In the genomic region with DNA sequence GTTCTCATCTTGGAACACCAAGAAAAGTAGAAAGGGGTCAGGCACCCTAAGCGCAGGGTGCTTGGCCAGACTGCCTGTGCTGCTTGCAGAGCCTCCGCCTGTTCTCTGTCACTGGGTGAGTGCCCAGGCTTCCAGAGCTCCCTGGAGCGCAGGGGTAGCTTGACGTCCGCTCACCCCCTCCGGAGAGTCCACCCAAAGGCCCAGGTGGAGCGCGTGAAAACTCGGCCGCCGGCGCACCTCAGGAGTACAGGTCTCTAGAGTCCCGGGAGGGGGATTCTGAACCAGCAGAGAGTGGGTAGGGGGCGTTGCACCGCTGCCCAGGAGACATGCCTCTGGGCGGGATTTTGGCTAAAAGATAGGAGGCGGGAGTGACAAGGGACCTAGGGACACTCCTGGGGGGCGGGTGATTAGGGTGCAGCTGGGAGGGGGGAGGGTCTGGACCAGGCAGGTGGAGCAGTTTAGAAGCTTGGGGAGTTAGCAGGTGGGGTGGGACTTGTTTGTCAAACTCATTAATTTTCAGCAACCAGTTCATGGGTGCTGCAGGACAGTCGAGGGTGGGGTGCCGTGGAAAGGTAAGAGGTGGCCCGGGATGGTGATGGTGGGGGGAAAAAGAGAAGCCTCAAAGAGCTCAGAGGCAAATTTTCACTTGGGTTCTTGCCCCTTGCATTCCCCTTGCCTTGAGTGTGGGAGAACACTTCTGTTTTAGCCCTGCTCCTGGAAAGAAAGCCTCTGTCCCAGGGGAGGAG, we compare ENCODE assay signal across 8 mouse cellular contexts. TPM values are rescaled to one million over a fixed set of nuclear protein-coding genes. Genes with fewer than 3 reads are reported as not detected.
A peak's percentile ranks its signal among the peaks of the same experiment; 100 is the strongest.
DNase-seq lines count a peak whose midpoint lies in the region; ATAC-seq lines count a peak whose summit lies in the region.

No protein-coding gene starts in this region.

- 2% methylated on average over 21 of the region's 21 CpGs for WGBS in intestine, embryonic 15.5 days
- WGBS in liver, embryonic 15.5 days (ENCODE audit: insufficient replicate concordance) = 4% methylated on average over 21 of the region's 21 CpGs

- H3K4me1 ChIP-seq in intestine, embryonic 15.5 days (replicated peaks) = peaks cover 23% of the 10 kb centered on the region
- no peaks in the 10 kb centered on the region for H3K4me1 ChIP-seq in liver, embryonic 15.5 days (replicated peaks)

- H3K9me3 ChIP-seq in intestine, embryonic 15.5 days = no peaks in the 10 kb centered on the region
- H3K9me3 ChIP-seq in liver, embryonic 15.5 days (replicated peaks) = no peaks in the 10 kb centered on the region

- peak overlapping the region; percentile 30 for H3K9ac ChIP-seq in intestine, embryonic 15.5 days
- H3K9ac ChIP-seq in liver, embryonic 15.5 days = no peak overlapping the region

- DNase-seq in embryo, embryonic 10.5 days (ENCODE audit: low spot score) = peak; percentile 23
- no peak for DNase-seq in embryo, embryonic 9.5 days (ENCODE audit: extremely low spot score)
- peak; percentile 62 for DNase-seq in brain, adult 2 months (ENCODE audit: low read depth, low spot score)
- peak; percentile 42 for DNase-seq in right cerebral cortex, postnatal 4 days
- DNase-seq in urinary bladder, adult 2 months (ENCODE audit: low spot score) = no peak

- H3K4me3 ChIP-seq in intestine, embryonic 15.5 days (replicated peaks) = peak overlapping the region; percentile 39
- H3K4me3 ChIP-seq in liver, embryonic 15.5 days (replicated peaks) = no peak overlapping the region

- H3K27me3 ChIP-seq in intestine, embryonic 15.5 days (replicated peaks) = peaks cover 21% of the 10 kb centered on the region
- peaks cover 32% of the 10 kb centered on the region for H3K27me3 ChIP-seq in liver, embryonic 15.5 days

- H3K4me2 ChIP-seq in intestine, embryonic 15.5 days (replicated peaks) = peak overlapping the region; percentile 92
- H3K4me2 ChIP-seq in liver, embryonic 15.5 days = peak overlapping the region; percentile 25

- H3K27ac ChIP-seq in intestine, embryonic 15.5 days = no peak overlapping the region
- H3K27ac ChIP-seq in liver, embryonic 15.5 days (replicated peaks) = no peak overlapping the region

- ATAC-seq in frontal cortex, adult (ENCODE audit: low TSS enrichment) = peak; percentile 48
- ATAC-seq in intestine, embryonic 15.5 days = peak; percentile 67
- ATAC-seq in liver, embryonic 15.5 days (ENCODE audit: insufficient read depth) = no peak

- H3K36me3 ChIP-seq in intestine, embryonic 15.5 days = no peaks in the 10 kb centered on the region
- H3K36me3 ChIP-seq in liver, embryonic 15.5 days (replicated peaks) = no peaks in the 10 kb centered on the region

RNA-seq across cellular contexts. Expression of gene Kcnj3, which starts 0.7 kb away (rescaled TPM):
- polyA plus RNA-seq in intestine, embryonic 15.5 days (2015; fragmentation: Nextera tagmentation; extraction: Ambion mirVana) = 0.15 and 0.20 TPM in 2 replicates
- not detected in 2 replicates for polyA plus RNA-seq in liver, embryonic 15.5 days (2015; fragmentation: Nextera tagmentation; extraction: Ambion mirVana)
- 0.01 TPM in 1 of 2 replicates, not detected in the other for polyA plus RNA-seq in urinary bladder, adult 2 months (2012; rRNA removed)

Comparison
In these comparisons a context has a peak if more than half of its experiments do, and no peak if none do; other contexts are left out.
1. DNase-seq: peak in embryo, embryonic 10.5 days (single experiment), brain, adult 2 months (single experiment) and right cerebral cortex, postnatal 4 days (single experiment); none in embryo, embryonic 9.5 days (single experiment) and urinary bladder, adult 2 months (single experiment).